Mouse (Mus musculus): ENCODE data around the gene Pak6. TPM values are rescaled to one million over a fixed set of nuclear protein-coding genes. Genes with fewer than 3 reads are reported as not detected.

Pak6 gene
- polyA plus RNA-seq, 1 experiment from 2014 or later, result 0.60 TPM

DNA sequence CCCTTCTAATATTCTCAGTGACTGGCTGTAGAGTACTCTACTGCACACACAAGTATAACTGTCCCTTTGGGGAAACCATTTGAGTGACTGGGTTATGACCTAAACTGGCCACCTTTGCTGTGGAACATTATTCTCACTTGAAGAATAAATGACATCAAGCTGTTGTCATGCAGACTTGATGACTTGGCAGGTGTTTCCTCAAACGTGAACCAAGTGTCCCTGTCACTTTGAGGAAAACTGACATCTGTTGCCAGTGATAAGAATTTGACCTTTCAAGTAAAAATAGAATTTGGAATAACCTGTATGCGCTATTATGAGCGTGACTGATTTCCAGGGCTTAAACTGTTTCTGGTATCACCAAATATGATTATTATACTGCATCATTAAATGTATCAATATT lies 77.2 kb downstream of the Pak6 start:
- Histone ChIP-seq H3K27me3 (ENCODE audit: insufficient read depth, low read length) (peaks cover 17% of the 10 kb centered on the region), H3K9me3 (ENCODE audit: low read length) (no peaks in the 10 kb centered on the region), H3K27ac (ENCODE audit: low read length) (no peak overlapping the region), H3K9ac (replicated peaks; ENCODE audit: low read length) (no peak overlapping the region), H3K4me2 (replicated peaks; ENCODE audit: low read depth, low read length) (no peak overlapping the region), H3K4me1 (ENCODE audit: insufficient read depth, low read length) (peaks cover 9% of the 10 kb centered on the region; the same call in 1 of the 2 replicates), H3K4me3 (ENCODE audit: low read length) (no peak overlapping the region), H3K36me3 (ENCODE audit: insufficient read depth, low read length) (no peaks in the 10 kb centered on the region)
- ATAC-seq (ENCODE audit: low FRiP score, low TSS enrichment), result no peak
- 60% methylated on average over 3 of the region's 3 CpGs for WGBS

DNA sequence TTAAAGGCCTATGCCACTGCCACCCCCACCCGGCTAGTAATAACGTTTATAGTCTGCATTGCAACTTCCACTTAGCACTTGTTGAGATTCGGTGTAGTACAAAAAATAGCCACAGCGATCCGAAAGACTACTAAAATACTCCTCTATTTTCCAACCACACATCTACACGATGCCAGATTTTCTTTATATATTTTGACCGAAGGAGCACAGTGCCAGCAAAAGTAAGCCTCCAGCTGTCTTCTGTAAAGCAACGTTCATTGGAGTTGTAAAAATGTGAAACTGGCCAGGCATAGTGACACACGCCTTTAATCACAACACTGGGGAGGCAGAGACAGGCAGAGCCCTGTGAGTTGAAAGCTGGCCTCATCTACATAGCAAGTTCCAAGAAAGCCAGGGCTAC lies 78.1 kb downstream of the Pak6 start:
- WGBS, result 61% methylated on average over 9 of the region's 9 CpGs
- Histone ChIP-seq H3K36me3 (ENCODE audit: insufficient read depth, low read length) (no peaks in the 10 kb centered on the region), H3K27ac (ENCODE audit: low read length) (no peak overlapping the region), H3K27me3 (ENCODE audit: insufficient read depth, low read length) (peaks cover 17% of the 10 kb centered on the region), H3K9me3 (ENCODE audit: low read length) (no peaks in the 10 kb centered on the region), H3K4me3 (ENCODE audit: low read length) (no peak overlapping the region), H3K4me1 (ENCODE audit: insufficient read depth, low read length) (peaks cover 9% of the 10 kb centered on the region; the same call in 1 of the 2 replicates), H3K9ac (replicated peaks; ENCODE audit: low read length) (no peak overlapping the region), H3K4me2 (replicated peaks; ENCODE audit: low read depth, low read length) (no peak overlapping the region)
- no peak for ATAC-seq (ENCODE audit: low FRiP score, low TSS enrichment)

DNA sequence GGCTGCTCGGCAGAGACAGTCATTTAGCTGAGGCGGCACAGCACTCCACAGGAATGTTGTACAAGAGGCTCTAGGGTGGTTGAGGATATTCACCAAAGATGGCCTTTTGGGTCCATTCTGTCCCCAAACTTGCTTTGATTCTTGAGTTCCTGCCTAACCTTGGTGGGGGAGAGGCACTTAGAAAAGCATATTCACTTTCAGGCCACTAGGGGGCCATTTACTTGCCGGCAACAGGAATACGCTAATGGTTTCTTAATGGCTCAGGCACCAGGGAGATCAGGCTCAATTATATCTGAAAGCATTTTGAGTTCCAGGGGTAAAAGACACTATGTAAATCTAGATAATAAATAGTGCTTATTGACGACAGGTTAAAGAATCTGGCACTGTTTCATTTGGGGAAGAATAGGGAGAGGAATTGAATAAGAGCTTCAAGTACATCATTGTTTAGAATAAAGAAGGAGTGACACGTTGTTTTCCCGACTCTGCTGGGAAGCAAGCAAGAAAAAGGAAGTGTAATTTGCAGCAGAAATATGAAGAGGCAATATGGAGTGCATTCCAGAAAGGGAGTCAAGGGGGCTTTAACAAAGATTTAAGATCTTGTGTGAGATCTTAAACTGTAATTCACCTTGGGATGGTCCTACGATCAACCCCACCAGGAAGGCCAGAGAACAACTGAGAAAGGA lies 80.3 kb downstream of the Pak6 start:
- Histone ChIP-seq H3K36me3 (ENCODE audit: insufficient read depth, low read length) (no peaks in the 10 kb centered on the region), H3K27ac (ENCODE audit: low read length) (no peak overlapping the region), H3K4me3 (ENCODE audit: low read length) (no peak overlapping the region), H3K4me1 (ENCODE audit: insufficient read depth, low read length) (peaks cover 17% of the 10 kb centered on the region), H3K4me2 (replicated peaks; ENCODE audit: low read depth, low read length) (no peak overlapping the region), H3K9ac (replicated peaks; ENCODE audit: low read length) (no peak overlapping the region), H3K27me3 (ENCODE audit: insufficient read depth, low read length) (peaks cover 17% of the 10 kb centered on the region), H3K9me3 (ENCODE audit: low read length) (no peaks in the 10 kb centered on the region)
- ATAC-seq (ENCODE audit: low FRiP score, low TSS enrichment), result no peak
- WGBS, result 29% methylated on average over 8 of the region's 8 CpGs

DNA sequence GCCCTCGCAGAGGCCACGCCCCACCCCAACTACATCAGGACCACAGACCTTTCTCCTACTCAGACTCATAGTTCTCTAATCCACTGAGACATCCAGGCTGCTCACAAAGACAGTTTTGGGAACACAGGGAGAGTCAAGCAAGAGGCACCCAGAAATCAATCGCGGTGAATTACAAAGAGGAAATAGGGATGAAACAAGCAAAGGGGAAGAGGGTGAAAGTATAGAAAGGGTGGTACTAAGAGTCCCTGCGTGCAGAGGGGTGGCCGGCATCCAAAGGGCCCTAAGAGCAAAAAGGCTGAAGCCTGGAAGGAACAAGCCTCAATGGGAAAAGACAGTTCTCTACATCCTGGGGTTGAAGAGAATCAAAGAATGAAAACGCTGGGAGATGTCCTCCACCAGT lies 81.5 kb downstream of the Pak6 start:
- Histone ChIP-seq H3K4me1 (ENCODE audit: insufficient read depth, low read length) (peaks cover 17% of the 10 kb centered on the region), H3K9ac (replicated peaks; ENCODE audit: low read length) (peak overlapping the region; percentile 77), H3K4me3 (ENCODE audit: low read length) (peak overlapping the region; percentile 77; the same call in 1 of the 2 replicates), H3K36me3 (ENCODE audit: insufficient read depth, low read length) (no peaks in the 10 kb centered on the region), H3K27ac (ENCODE audit: low read length) (no peak overlapping the region), H3K9me3 (ENCODE audit: low read length) (no peaks in the 10 kb centered on the region), H3K4me2 (replicated peaks; ENCODE audit: low read depth, low read length) (peak overlapping the region; percentile 94), H3K27me3 (ENCODE audit: insufficient read depth, low read length) (peaks cover 17% of the 10 kb centered on the region)
- 6% methylated on average over 7 of the region's 7 CpGs for WGBS
- no peak for ATAC-seq (ENCODE audit: low FRiP score, low TSS enrichment)

DNA sequence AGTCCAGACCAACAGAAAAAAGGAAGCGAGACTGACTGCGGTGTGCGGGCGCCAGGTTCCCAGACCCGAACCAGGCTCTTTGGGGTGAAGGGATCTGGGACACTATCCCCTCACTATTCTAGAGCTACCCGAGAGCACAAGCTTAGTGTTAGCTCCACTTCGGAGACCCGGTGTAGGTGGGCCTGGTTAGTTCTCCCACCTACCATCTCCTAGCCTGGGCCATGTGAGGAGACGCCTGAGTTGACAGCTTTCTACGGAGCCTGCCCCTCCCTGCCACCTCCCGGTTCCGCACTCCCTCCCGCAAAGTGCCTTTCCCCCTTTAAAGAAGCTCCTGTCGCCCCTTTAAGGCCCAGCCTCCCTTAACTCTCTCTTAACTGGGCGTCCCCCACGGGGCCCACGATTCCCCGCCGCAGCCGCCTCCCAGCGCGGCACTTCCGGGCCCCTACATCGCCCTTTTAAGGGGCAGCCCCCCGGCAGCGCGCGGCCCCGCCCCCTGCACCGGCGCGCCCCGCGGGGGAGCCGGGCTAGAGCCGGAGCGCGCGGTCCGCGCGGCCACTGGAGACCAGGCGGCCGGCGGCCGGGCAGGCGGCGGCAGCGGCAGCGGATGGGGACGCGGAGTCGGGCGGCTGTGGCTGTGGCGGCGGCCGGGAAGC lies 82.3 kb downstream of the Pak6 start, which contains the start of gene Inafm2:
Gene Inafm2, plus strand, starts transcription at position 527 of the 653 bp plus-strand sequence.
- H3K4me1 ChIP-seq (ENCODE audit: insufficient read depth, low read length), result peaks cover 17% of the 10 kb centered on the region
- peak within 1 kb of the TSS; percentile 77 for H3K4me3 ChIP-seq (ENCODE audit: low read length)
- peak within 1 kb of the TSS; percentile 94 for H3K4me2 ChIP-seq (replicated peaks; ENCODE audit: low read depth, low read length)
- peak within 1 kb of the TSS; percentile 77 for H3K9ac ChIP-seq (replicated peaks; ENCODE audit: low read length)
- WGBS, result under 1% methylated on average over 49 of the region's 57 CpGs
- no peaks in the 10 kb centered on the region for H3K36me3 ChIP-seq (ENCODE audit: insufficient read depth, low read length)
- no peak within 1 kb of the TSS for H3K27ac ChIP-seq (ENCODE audit: low read length)
- no peaks in the 10 kb centered on the region for H3K9me3 ChIP-seq (ENCODE audit: low read length)
- ATAC-seq (ENCODE audit: low FRiP score, low TSS enrichment), result peak; percentile 96
- H3K27me3 ChIP-seq (ENCODE audit: insufficient read depth, low read length), result peaks cover 17% of the 10 kb centered on the region

DNA sequence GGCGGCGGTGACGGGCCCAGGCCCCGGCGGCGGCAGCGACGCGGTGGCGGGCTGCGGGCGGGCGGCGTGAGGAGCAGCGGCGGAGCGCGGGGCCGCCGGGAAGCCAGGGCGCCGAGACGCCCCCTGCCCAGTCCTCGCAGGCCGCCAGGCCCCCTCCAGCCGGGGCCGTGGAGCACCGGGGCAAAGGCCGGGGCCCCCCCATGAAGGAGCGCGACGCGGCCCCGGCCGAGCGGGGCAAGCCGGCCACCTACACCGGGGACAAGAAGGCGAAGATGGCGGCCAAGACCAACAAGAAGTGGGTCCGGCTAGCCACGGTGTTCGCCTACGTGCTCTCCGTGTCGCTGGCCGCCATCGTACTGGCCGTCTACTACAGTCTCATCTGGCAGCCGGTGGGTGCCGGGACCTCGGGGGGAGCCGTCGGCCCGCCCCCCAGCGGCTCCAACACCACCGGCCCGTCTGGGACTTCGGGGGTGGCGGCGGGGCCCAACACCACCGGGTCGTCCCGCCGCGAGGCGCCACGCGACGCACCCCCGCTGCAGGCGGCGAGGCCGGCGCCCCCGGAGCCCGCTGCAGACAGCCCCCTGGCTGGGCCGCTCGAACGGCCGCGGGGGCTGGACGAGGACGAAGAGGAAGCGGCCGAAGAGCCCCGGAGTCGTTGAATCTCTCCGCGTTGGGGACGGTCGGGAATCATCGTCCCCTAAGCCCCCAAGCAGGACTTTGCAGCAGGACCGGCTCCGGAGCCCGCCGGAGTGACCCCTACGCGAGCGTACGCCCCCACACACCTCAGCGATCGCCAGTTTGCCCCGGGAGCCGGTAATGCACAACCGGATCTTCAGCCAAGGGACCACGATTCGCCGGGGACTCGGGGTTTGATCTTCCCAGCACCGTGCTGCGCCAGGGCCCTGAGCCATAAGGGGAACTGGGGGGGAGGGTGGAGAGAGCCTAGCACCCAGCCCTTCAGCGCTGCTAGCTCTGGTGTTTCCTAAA lies 83.1 kb downstream of the Pak6 start:
- Histone ChIP-seq H3K9me3 (ENCODE audit: low read length) (no peaks in the 10 kb centered on the region), H3K27ac (ENCODE audit: low read length) (no peak overlapping the region), H3K27me3 (ENCODE audit: insufficient read depth, low read length) (peaks cover 17% of the 10 kb centered on the region), H3K4me3 (ENCODE audit: low read length) (peak overlapping the region; percentile 77), H3K4me2 (replicated peaks; ENCODE audit: low read depth, low read length) (peak overlapping the region; percentile 94), H3K9ac (replicated peaks; ENCODE audit: low read length) (peak overlapping the region; percentile 77), H3K36me3 (ENCODE audit: insufficient read depth, low read length) (no peaks in the 10 kb centered on the region), H3K4me1 (ENCODE audit: insufficient read depth, low read length) (peaks cover 17% of the 10 kb centered on the region)
- peak; percentile 68 for ATAC-seq (ENCODE audit: low FRiP score, low TSS enrichment)
- under 1% methylated on average over 96 of the region's 113 CpGs for WGBS

DNA sequence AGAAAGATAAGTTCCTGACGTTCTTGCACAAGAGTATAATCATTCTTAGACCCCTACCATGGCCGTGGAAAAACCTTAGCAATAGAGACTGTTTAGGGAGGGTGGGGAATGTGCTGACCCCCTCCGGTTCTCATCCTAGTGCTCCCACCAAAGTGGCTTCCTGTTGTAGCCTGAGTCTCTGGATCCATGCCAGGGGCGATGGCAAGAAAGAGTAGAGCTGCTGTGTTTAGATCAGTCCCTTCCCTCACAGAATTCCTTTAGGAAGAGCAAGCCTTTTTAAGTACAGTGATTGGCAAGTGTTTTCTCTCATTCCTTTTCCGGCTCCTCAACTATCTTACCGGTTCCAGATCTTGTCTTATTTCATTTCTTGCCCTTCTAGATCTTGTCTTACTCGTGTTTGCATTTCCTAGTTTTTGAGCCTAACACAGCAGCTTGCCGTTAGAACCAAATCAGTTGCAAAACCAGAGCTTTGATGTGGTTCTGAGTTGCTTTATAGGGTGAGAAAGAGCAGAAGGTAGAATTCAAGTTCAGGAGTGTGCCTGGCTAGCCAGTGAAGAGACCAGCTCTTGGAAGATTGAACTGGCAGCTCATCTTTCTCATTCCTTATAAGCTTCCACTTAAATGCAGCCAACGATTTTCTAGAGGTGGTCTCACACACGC lies 84.3 kb downstream of the Pak6 start:
- H3K4me3 ChIP-seq (ENCODE audit: low read length), result peak overlapping the region; percentile 77

More for the DNA sequence above, 84.3 kb downstream of the Pak6 start:
- no peaks in the 10 kb centered on the region for H3K9me3 ChIP-seq (ENCODE audit: low read length)
- peaks cover 17% of the 10 kb centered on the region for H3K27me3 ChIP-seq (ENCODE audit: insufficient read depth, low read length)
- no peak for ATAC-seq (ENCODE audit: low FRiP score, low TSS enrichment)
- H3K9ac ChIP-seq (replicated peaks; ENCODE audit: low read length), result no peak overlapping the region
- H3K27ac ChIP-seq (ENCODE audit: low read length), result no peak overlapping the region
- H3K36me3 ChIP-seq (ENCODE audit: insufficient read depth, low read length), result no peaks in the 10 kb centered on the region
- peaks cover 24% of the 10 kb centered on the region for H3K4me1 ChIP-seq (ENCODE audit: insufficient read depth, low read length)
- 31% methylated on average over 10 of the region's 10 CpGs for WGBS
- peak overlapping the region; percentile 94 for H3K4me2 ChIP-seq (replicated peaks; ENCODE audit: low read depth, low read length)
